Mouse (Mus musculus): ENCODE results near the gene Cep55. TPM values are rescaled to one million over a fixed set of nuclear protein-coding genes. Genes with fewer than 3 reads are reported as not detected.

Gene Cep55
- polyA plus RNA-seq, 1 experiment from 2014 or later = 31.8 TPM

GRCm38 (mm10) chr19:38054149-38054719, 577 bp upstream of the Cep55 start:
- peak; percentile 77 for DNase-seq (ENCODE audit: low spot score)
- Histone ChIP-seq H3K4me1 (peaks cover 6% of the 10 kb centered on the region), H3K27ac (peak overlapping the region; percentile 90), H3K36me3 (peaks cover 16% of the 10 kb centered on the region), H3K9me3 (no peaks in the 10 kb centered on the region), H3K4me3 (peak overlapping the region; percentile 84), H3K27me3 (ENCODE audit: insufficient read depth, poor library complexity, severe bottlenecking) (no peaks in the 10 kb centered on the region)
- under 1% methylated on average over 19 of the region's 23 CpGs for WGBS

GRCm38 (mm10) chr19:38055798-38056197, 987 bp downstream of the Cep55 start:
- Histone ChIP-seq H3K4me1 (peaks cover 6% of the 10 kb centered on the region), H3K27me3 (ENCODE audit: insufficient read depth, poor library complexity, severe bottlenecking) (no peaks in the 10 kb centered on the region), H3K9me3 (no peaks in the 10 kb centered on the region), H3K4me3 (peak overlapping the region; percentile 84), H3K27ac (0 out of 2 replicates have a peak overlapping the region, but pooled peaks have one; percentile 90), H3K36me3 (peaks cover 31% of the 10 kb centered on the region)
- DNase-seq (ENCODE audit: low spot score) = no peak
- WGBS = 23% methylated on average over 6 of the region's 6 CpGs

GRCm38 (mm10) chr19:38056276-38056675, 1.5 kb downstream of the Cep55 start:
- H3K4me3 ChIP-seq = peak overlapping the region; percentile 84

DNA sequence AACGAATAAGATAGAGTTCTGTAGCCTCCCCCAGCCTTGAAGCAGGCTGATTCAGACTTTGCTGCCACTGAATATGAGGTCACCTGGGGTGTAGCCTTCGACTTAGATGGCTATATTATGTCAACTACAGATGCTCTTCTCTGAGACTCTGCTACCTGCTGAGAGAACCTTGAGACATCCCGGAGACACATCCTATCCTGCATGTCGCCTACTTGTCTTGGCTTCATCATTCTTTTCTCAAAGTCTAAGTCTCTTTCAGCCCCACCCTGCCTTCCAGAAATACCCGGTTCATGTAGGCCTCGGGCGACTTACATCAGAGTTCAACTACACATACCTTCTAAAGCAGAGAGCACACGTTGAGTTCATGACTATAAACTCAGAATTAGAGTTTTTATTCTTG, 2.1 kb downstream of the Cep55 start:
- WGBS = 89% methylated on average over 8 of the region's 8 CpGs

More at GRCm38 (mm10) chr19:38056276-38056675, 1.5 kb downstream of the Cep55 start:
- Histone ChIP-seq H3K9me3 (no peaks in the 10 kb centered on the region), H3K27me3 (ENCODE audit: insufficient read depth, poor library complexity, severe bottlenecking) (no peaks in the 10 kb centered on the region), H3K27ac (no peak overlapping the region), H3K4me1 (peaks cover 6% of the 10 kb centered on the region), H3K36me3 (peaks cover 36% of the 10 kb centered on the region)
- DNase-seq (ENCODE audit: low spot score) = no peak
- WGBS = 68% methylated on average over 3 of the region's 3 CpGs

GRCm38 (mm10) chr19:38063201-38063600, 8.4 kb downstream of the Cep55 start:
- Histone ChIP-seq H3K4me1 (no peaks in the 10 kb centered on the region), H3K4me3 (no peak overlapping the region), H3K36me3 (peaks cover 63% of the 10 kb centered on the region), H3K27ac (no peak overlapping the region), H3K9me3 (no peaks in the 10 kb centered on the region), H3K27me3 (ENCODE audit: insufficient read depth, poor library complexity, severe bottlenecking) (no peaks in the 10 kb centered on the region)
- 81% methylated on average over 3 of the region's 3 CpGs for WGBS
- no peak for DNase-seq (ENCODE audit: low spot score)

More for the DNA sequence above, 2.1 kb downstream of the Cep55 start:
- Histone ChIP-seq H3K27ac (no peak overlapping the region), H3K9me3 (no peaks in the 10 kb centered on the region), H3K4me3 (no peak overlapping the region), H3K27me3 (ENCODE audit: insufficient read depth, poor library complexity, severe bottlenecking) (no peaks in the 10 kb centered on the region), H3K36me3 (peaks cover 41% of the 10 kb centered on the region), H3K4me1 (peaks cover 6% of the 10 kb centered on the region)
- no peak for DNase-seq (ENCODE audit: low spot score)

- DNase-seq (ENCODE audit: low spot score) = no peak
- Histone ChIP-seq H3K27ac (no peak overlapping the region), H3K4me1 (no peaks in the 10 kb centered on the region), H3K36me3 (peaks cover 62% of the 10 kb centered on the region), H3K9me3 (no peaks in the 10 kb centered on the region), H3K4me3 (no peak overlapping the region), H3K27me3 (ENCODE audit: insufficient read depth, poor library complexity, severe bottlenecking) (no peaks in the 10 kb centered on the region)
- 83% methylated on average over 1 of the region's 1 CpGs for WGBS
Measured at GRCm38 (mm10) chr19:38064051-38064450, 9.2 kb downstream of the Cep55 start.

DNA sequence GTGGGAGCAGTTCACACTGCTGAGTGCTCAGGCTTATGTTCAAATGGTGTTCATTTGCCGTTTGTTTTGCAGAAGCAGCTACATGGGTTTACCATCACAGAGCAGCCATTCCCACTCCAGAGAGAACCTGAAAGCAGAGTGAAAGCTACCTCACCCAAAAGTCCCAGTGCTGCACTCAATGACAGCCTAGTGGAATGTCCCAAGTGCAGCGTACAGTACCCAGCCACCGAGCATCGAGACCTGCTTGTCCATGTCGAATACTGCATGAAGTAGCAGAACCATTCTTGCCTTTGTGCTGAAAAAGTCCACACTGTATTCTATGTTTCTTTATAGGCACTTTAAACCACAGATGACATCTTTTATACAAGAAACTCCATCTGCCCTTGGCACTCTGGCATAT, 18.4 kb downstream of the Cep55 start:
- H3K9me3 ChIP-seq = no peaks in the 10 kb centered on the region
- no peaks in the 10 kb centered on the region for H3K27me3 ChIP-seq (ENCODE audit: insufficient read depth, poor library complexity, severe bottlenecking)
- H3K36me3 ChIP-seq = peaks cover 58% of the 10 kb centered on the region
- WGBS = 92% methylated on average over 5 of the region's 5 CpGs
- no peaks in the 10 kb centered on the region for H3K4me1 ChIP-seq
- DNase-seq (ENCODE audit: low spot score) = no peak
- no peak overlapping the region for H3K4me3 ChIP-seq
- no peak overlapping the region for H3K27ac ChIP-seq

DNA sequence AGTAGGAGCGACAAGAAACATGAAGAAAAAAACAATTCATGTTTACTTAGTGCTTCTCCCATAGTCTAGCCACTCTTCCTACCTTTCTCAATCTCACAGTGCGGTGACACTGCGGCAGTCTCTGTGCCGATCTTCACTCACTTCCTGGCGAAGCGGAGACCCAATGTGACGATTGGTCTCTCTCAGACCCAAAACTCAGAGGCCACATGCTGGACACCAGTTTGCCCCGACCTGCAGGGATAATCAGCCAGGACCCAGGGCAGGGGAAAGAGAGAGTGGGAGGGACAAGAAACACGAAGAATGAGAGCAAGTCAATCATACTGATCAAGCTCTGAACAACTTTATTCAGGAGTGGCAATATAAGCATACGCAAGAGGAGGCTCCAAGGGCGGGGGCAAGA, 20.2 kb downstream of the Cep55 start:
- Histone ChIP-seq H3K4me1 (no peaks in the 10 kb centered on the region), H3K27me3 (ENCODE audit: insufficient read depth, poor library complexity, severe bottlenecking) (no peaks in the 10 kb centered on the region), H3K36me3 (peaks cover 43% of the 10 kb centered on the region), H3K27ac (no peak overlapping the region), H3K9me3 (no peaks in the 10 kb centered on the region), H3K4me3 (no peak overlapping the region)
- DNase-seq (ENCODE audit: low spot score) = no peak
- 79% methylated on average over 11 of the region's 11 CpGs for WGBS

GRCm38 (mm10) chr19:38076251-38076650, 21.4 kb downstream of the Cep55 start:
- Histone ChIP-seq H3K27me3 (ENCODE audit: insufficient read depth, poor library complexity, severe bottlenecking) (no peaks in the 10 kb centered on the region), H3K27ac (no peak overlapping the region), H3K4me3 (no peak overlapping the region), H3K4me1 (no peaks in the 10 kb centered on the region), H3K36me3 (peaks cover 31% of the 10 kb centered on the region), H3K9me3 (no peaks in the 10 kb centered on the region)
- WGBS = 78% methylated on average over 2 of the region's 2 CpGs
- DNase-seq (ENCODE audit: low spot score) = peak; percentile 46

- H3K36me3 ChIP-seq = peaks cover 15% of the 10 kb centered on the region
- DNase-seq (ENCODE audit: low spot score) = peak; percentile 46
Measured at GRCm38 (mm10) chr19:38077851-38078540, 23.2 kb downstream of the Cep55 start.

DNA sequence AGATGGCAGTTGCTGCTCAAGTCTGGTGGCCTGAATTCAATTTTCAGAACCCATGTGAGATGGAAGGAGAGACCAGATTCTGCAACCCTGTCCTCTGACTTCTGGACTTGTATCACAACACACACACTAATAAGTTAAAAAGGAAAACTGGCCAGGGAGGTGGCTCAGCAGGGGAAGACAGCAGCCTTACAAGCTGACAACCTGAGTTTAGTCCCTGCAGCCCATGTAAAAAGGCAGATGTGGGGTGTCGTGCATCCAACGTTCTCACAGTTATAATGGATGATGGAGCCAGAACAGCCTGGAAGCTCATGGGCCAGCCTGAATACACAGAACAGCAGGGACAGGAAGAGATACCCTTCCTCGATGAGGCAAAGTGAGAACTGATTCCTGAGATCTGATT, 26.6 kb downstream of the Cep55 start:
- H3K36me3 ChIP-seq = no peaks in the 10 kb centered on the region
- H3K27me3 ChIP-seq (ENCODE audit: insufficient read depth, poor library complexity, severe bottlenecking) = no peaks in the 10 kb centered on the region
- no peaks in the 10 kb centered on the region for H3K4me1 ChIP-seq
- no peak overlapping the region for H3K27ac ChIP-seq
- H3K4me3 ChIP-seq = no peak overlapping the region
- H3K9me3 ChIP-seq = no peaks in the 10 kb centered on the region
- 74% methylated on average over 3 of the region's 3 CpGs for WGBS
- peak; percentile 58 for DNase-seq (ENCODE audit: low spot score)

More at GRCm38 (mm10) chr19:38077851-38078540, 23.2 kb downstream of the Cep55 start:
- Histone ChIP-seq H3K27me3 (ENCODE audit: insufficient read depth, poor library complexity, severe bottlenecking) (no peaks in the 10 kb centered on the region), H3K4me1 (no peaks in the 10 kb centered on the region), H3K9me3 (no peaks in the 10 kb centered on the region), H3K4me3 (no peak overlapping the region), H3K27ac (no peak overlapping the region)
- 78% methylated on average over 3 of the region's 3 CpGs for WGBS

- Histone ChIP-seq H3K27ac (no peak overlapping the region), H3K4me3 (no peak overlapping the region), H3K4me1 (no peaks in the 10 kb centered on the region), H3K9me3 (no peaks in the 10 kb centered on the region), H3K36me3 (no peaks in the 10 kb centered on the region), H3K27me3 (ENCODE audit: insufficient read depth, poor library complexity, severe bottlenecking) (no peaks in the 10 kb centered on the region)
- DNase-seq (ENCODE audit: low spot score) = peak; percentile 22
- WGBS = 57% methylated on average over 5 of the region's 5 CpGs
Measured at GRCm38 (mm10) chr19:38082931-38083525, 28.2 kb downstream of the Cep55 start.

GRCm38 (mm10) chr19:38085841-38086240, 31.0 kb downstream of the Cep55 start:
- no peak overlapping the region for H3K27ac ChIP-seq
- DNase-seq (ENCODE audit: low spot score) = peak; percentile 64
- no peaks in the 10 kb centered on the region for H3K4me1 ChIP-seq
- no peaks in the 10 kb centered on the region for H3K36me3 ChIP-seq
- 81% methylated on average over 4 of the region's 4 CpGs for WGBS
- no peaks in the 10 kb centered on the region for H3K27me3 ChIP-seq (ENCODE audit: insufficient read depth, poor library complexity, severe bottlenecking)
- H3K9me3 ChIP-seq = no peaks in the 10 kb centered on the region
- H3K4me3 ChIP-seq = no peak overlapping the region
